Mouse (Mus musculus) 3T3-L1 (cell line): ENCODE measurements at regions not wholly inside any gene's neighbourhood (a gene's known extent, or its start where the extent isn't known, plus 50 kb on each side); places are given as distances from the start of the nearest gene placed in this dataset.

Source experiments
- DNase-seq: peaks from one replicate; pipeline ENCODE4 v3.0.0-alpha.2; 2015; ENCODE audit warnings: low read depth, low spot score

GRCm38 (mm10) chr8:8292577-8293247 lies 368.3 kb downstream of the Efnb2 start:
- no peak for DNase-seq

- peak; percentile 62 for DNase-seq
These were observed 375.2 kb downstream of the Efnb2 start for GRCm38 (mm10) chr8:8285876-8286275.

GRCm38 (mm10) chr8:8274987-8275386 lies 386.1 kb downstream of the Efnb2 start:
- DNase-seq: peak; percentile 96

GRCm38 (mm10) chr8:8274211-8274641 lies 386.8 kb downstream of the Efnb2 start:
- DNase-seq: peak; percentile 90

GRCm38 (mm10) chr8:8258855-8259254 lies 402.2 kb downstream of the Efnb2 start:
- DNase-seq: no peak

GRCm38 (mm10) chr8:8258231-8258638 lies 402.8 kb downstream of the Efnb2 start:
- no peak for DNase-seq

GRCm38 (mm10) chr8:8256327-8256726 lies 404.7 kb downstream of the Efnb2 start:
- peak; percentile 56 for DNase-seq

GRCm38 (mm10) chr8:8254446-8254845 lies 406.6 kb downstream of the Efnb2 start:
- DNase-seq: no peak

- no peak for DNase-seq
These were observed 416.4 kb downstream of the Efnb2 start for GRCm38 (mm10) chr8:8244599-8244998.

GRCm38 (mm10) chr8:8241755-8242501 lies 419.1 kb downstream of the Efnb2 start:
- DNase-seq: no peak

- no peak for DNase-seq
These were observed 419.9 kb downstream of the Efnb2 start for GRCm38 (mm10) chr8:8241051-8241688.

GRCm38 (mm10) chr8:8239489-8239888 lies 421.6 kb downstream of the Efnb2 start:
- no peak for DNase-seq

GRCm38 (mm10) chr8:8238051-8238450 lies 423.0 kb downstream of the Efnb2 start:
- DNase-seq: no peak

GRCm38 (mm10) chr8:8233616-8234015 lies 427.4 kb downstream of the Efnb2 start:
- DNase-seq: no peak

- no peak for DNase-seq
These were observed 427.9 kb downstream of the Efnb2 start for GRCm38 (mm10) chr8:8233156-8233555.

GRCm38 (mm10) chr8:8231996-8232632 lies 428.9 kb downstream of the Efnb2 start:
- DNase-seq: no peak

- no peak for DNase-seq
These were observed 429.6 kb downstream of the Efnb2 start for GRCm38 (mm10) chr8:8231308-8231985.

GRCm38 (mm10) chr8:8225994-8226393 lies 435.0 kb downstream of the Efnb2 start:
- DNase-seq: no peak

GRCm38 (mm10) chr8:8225175-8225830 lies 435.7 kb downstream of the Efnb2 start:
- DNase-seq: peak; percentile 37

- no peak for DNase-seq
These were observed 440.5 kb downstream of the Efnb2 start for GRCm38 (mm10) chr8:8220395-8221031.
